Mouse (Mus musculus): ENCODE data around the gene Sox15. TPM values are rescaled to one million over a fixed set of nuclear protein-coding genes. Genes with fewer than 3 reads are reported as not detected.
"Not testable (repeated sequence)": the region's sequence is repeated elsewhere in the genome, so short reads cannot be mapped to it uniquely, and the experiment has no call there.

The Sox15 gene
- polyA plus RNA-seq, 2 experiments = 1.5 to 3.0 TPM

- no peak overlapping the region for H3K9ac ChIP-seq (ENCODE audit: low read depth, low read length, severe bottlenecking)
- peaks cover 12% of the 10 kb centered on the region for H3K4me1 ChIP-seq (ENCODE audit: control insufficient read depth, insufficient read depth, low read length)
- H3K27me3 ChIP-seq (ENCODE audit: control insufficient read depth, insufficient read depth, low read length) = no peaks in the 10 kb centered on the region; the same call in 1 of the 2 replicates
- TF ChIP-seq POLR2A (IDR thresholded peaks at IDR 0.05; ENCODE audit: borderline replicate concordance, extremely low read depth, insufficient read depth, insufficient read length) = no peak
- no peaks in the 10 kb centered on the region for H3K9me3 ChIP-seq (ENCODE audit: control insufficient read depth, low read length)
- H3K36me3 ChIP-seq (ENCODE audit: control insufficient read depth, insufficient read depth, low read length) = no peaks in the 10 kb centered on the region
- 57% methylated on average over 7 of the region's 7 CpGs for WGBS
- ATAC-seq (ENCODE audit: low FRiP score, low read depth) (no peak), DNase-seq (ENCODE audit: low spot score) (no peak)
- H3K27ac ChIP-seq (replicated peaks; ENCODE audit: low read depth, low read length) = no peak overlapping the region
- no peak overlapping the region for H3K4me2 ChIP-seq (replicated peaks; ENCODE audit: low read depth, low read length, severe bottlenecking)
- H3K4me3 ChIP-seq (replicated peaks; ENCODE audit: low read length) = no peak overlapping the region
Observed at GRCm38 (mm10) chr11:69609416-69609815, 45.7 kb upstream of the Sox15 start.

GRCm38 (mm10) chr11:69610899-69611298 lies 44.2 kb upstream of the Sox15 start:
- no peaks in the 10 kb centered on the region for H3K27me3 ChIP-seq (ENCODE audit: control insufficient read depth, insufficient read depth, low read length)
- no peaks in the 10 kb centered on the region for H3K9me3 ChIP-seq (ENCODE audit: control insufficient read depth, low read length)
- no peak overlapping the region for H3K4me3 ChIP-seq (replicated peaks; ENCODE audit: low read length)
- ATAC-seq (ENCODE audit: low FRiP score, low read depth) (no peak), DNase-seq (ENCODE audit: low spot score) (no peak)
- H3K4me2 ChIP-seq (replicated peaks; ENCODE audit: low read depth, low read length, severe bottlenecking) = no peak overlapping the region
- no peak overlapping the region for H3K9ac ChIP-seq (ENCODE audit: low read depth, low read length, severe bottlenecking)
- peaks cover 9% of the 10 kb centered on the region for H3K4me1 ChIP-seq (ENCODE audit: control insufficient read depth, insufficient read depth, low read length)
- no peaks in the 10 kb centered on the region for H3K36me3 ChIP-seq (ENCODE audit: control insufficient read depth, insufficient read depth, low read length)
- 64% methylated on average over 4 of the region's 4 CpGs for WGBS
- TF ChIP-seq POLR2A (IDR thresholded peaks at IDR 0.05; ENCODE audit: borderline replicate concordance, extremely low read depth, insufficient read depth, insufficient read length) = no peak
- no peak overlapping the region for H3K27ac ChIP-seq (replicated peaks; ENCODE audit: low read depth, low read length)

GRCm38 (mm10) chr11:69613553-69614256 lies 41.4 kb upstream of the Sox15 start:
- Histone ChIP-seq H3K4me3 (replicated peaks; ENCODE audit: low read length) (no peak overlapping the region), H3K9ac (ENCODE audit: low read depth, low read length, severe bottlenecking) (no peak overlapping the region), H3K9me3 (ENCODE audit: control insufficient read depth, low read length) (no peaks in the 10 kb centered on the region), H3K4me2 (replicated peaks; ENCODE audit: low read depth, low read length, severe bottlenecking) (peak overlapping the region; percentile 30), H3K27ac (replicated peaks; ENCODE audit: low read depth, low read length) (no peak overlapping the region), H3K36me3 (ENCODE audit: control insufficient read depth, insufficient read depth, low read length) (no peaks in the 10 kb centered on the region), H3K4me1 (ENCODE audit: control insufficient read depth, insufficient read depth, low read length) (peaks cover 4% of the 10 kb centered on the region; the same call in 1 of the 2 replicates), H3K27me3 (ENCODE audit: control insufficient read depth, insufficient read depth, low read length) (no peaks in the 10 kb centered on the region)
- whole genome bisulfite sequencing = 11% methylated on average over 19 of the region's 19 CpGs
- TF ChIP-seq POLR2A (IDR thresholded peaks at IDR 0.05; ENCODE audit: borderline replicate concordance, extremely low read depth, insufficient read depth, insufficient read length) = no peak
- DNase-seq (ENCODE audit: low spot score) = peak; percentile 78
- ATAC-seq (ENCODE audit: low FRiP score, low read depth) = peak; percentile 70

GRCm38 (mm10) chr11:69614257-69614588 lies 40.9 kb upstream of the Sox15 start:
- not testable (repeated sequence) for H3K9ac ChIP-seq (ENCODE audit: low read depth, low read length, severe bottlenecking); H3K4me2 ChIP-seq (replicated peaks; ENCODE audit: low read depth, low read length, severe bottlenecking); ATAC-seq (ENCODE audit: low FRiP score, low read depth); H3K27ac ChIP-seq (replicated peaks; ENCODE audit: low read depth, low read length); H3K27me3 ChIP-seq (ENCODE audit: control insufficient read depth, insufficient read depth, low read length); H3K4me1 ChIP-seq (ENCODE audit: control insufficient read depth, insufficient read depth, low read length); H3K36me3 ChIP-seq (ENCODE audit: control insufficient read depth, insufficient read depth, low read length); DNase-seq (ENCODE audit: low spot score); H3K9me3 ChIP-seq (ENCODE audit: control insufficient read depth, low read length); H3K4me3 ChIP-seq (replicated peaks; ENCODE audit: low read length)
- WGBS = 54% methylated on average over 11 of the region's 11 CpGs

GRCm38 (mm10) chr11:69616781-69617180 lies 38.3 kb upstream of the Sox15 start:
- TF ChIP-seq POLR2A (IDR thresholded peaks at IDR 0.05; ENCODE audit: borderline replicate concordance, extremely low read depth, insufficient read depth, insufficient read length) = no peak
- Histone ChIP-seq H3K4me1 (ENCODE audit: control insufficient read depth, insufficient read depth, low read length) (peaks cover 4% of the 10 kb centered on the region; the same call in 1 of the 2 replicates), H3K9me3 (ENCODE audit: control insufficient read depth, low read length) (no peaks in the 10 kb centered on the region), H3K27me3 (ENCODE audit: control insufficient read depth, insufficient read depth, low read length) (no peaks in the 10 kb centered on the region), H3K27ac (replicated peaks; ENCODE audit: low read depth, low read length) (no peak overlapping the region), H3K36me3 (ENCODE audit: control insufficient read depth, insufficient read depth, low read length) (no peaks in the 10 kb centered on the region), H3K4me3 (replicated peaks; ENCODE audit: low read length) (no peak overlapping the region), H3K9ac (ENCODE audit: low read depth, low read length, severe bottlenecking) (no peak overlapping the region), H3K4me2 (replicated peaks; ENCODE audit: low read depth, low read length, severe bottlenecking) (no peak overlapping the region)
- WGBS = 46% methylated on average over 10 of the region's 10 CpGs
- ATAC-seq (ENCODE audit: low FRiP score, low read depth) (no peak), DNase-seq (ENCODE audit: low spot score) (no peak)
